Mouse (Mus musculus) stomach, postnatal 0 days (tissue): Measurements from ENCODE around the gene Farp1.

Experiments
- CTCF ChIP-seq: IDR thresholded peaks from 2 replicates; pipeline ENCODE4 v1.5.1; 2016; ENCODE audit warnings: antibody characterized with exemption, low read depth, mild to moderate bottlenecking, moderate library complexity
- EP300 ChIP-seq: optimal IDR thresholded peaks from 2 replicates; pipeline ENCODE3; 2016; ENCODE audit warnings: antibody characterized with exemption

GRCm38 (mm10) chr14:121297103-121297502, 262.1 kb downstream of the Farp1 start:
- TF ChIP-seq CTCF (no peak), EP300 (no peak)
